Mouse (Mus musculus) spleen, adult 18-20 months (tissue): ENCODE results near the gene Plg.
A peak's percentile ranks its signal among the peaks of the same experiment; 100 is the strongest.

Experiments
- DNase-seq, 2 experiments: peaks; one replicate each; pipeline ENCODE4 v3.0.0; 2022; ENCODE audit warnings: mixed read lengths in 2 of 2

Gene Plg

GRCm38 (mm10) chr17:12387781-12388180, 9.4 kb downstream of the Plg start:
- no peak for DNase-seq

GRCm38 (mm10) chr17:12388239-12388638, 9.8 kb downstream of the Plg start:
- no peak for DNase-seq

GRCm38 (mm10) chr17:12396163-12396677, 17.8 kb downstream of the Plg start:
- no peak for DNase-seq

GRCm38 (mm10) chr17:12403420-12403819, 25.0 kb downstream of the Plg start:
- DNase-seq, result no peak

GRCm38 (mm10) chr17:12409346-12409944, 31.0 kb downstream of the Plg start:
- no peak for DNase-seq

GRCm38 (mm10) chr17:12412181-12412890, 33.9 kb downstream of the Plg start:
- no peak for DNase-seq

- DNase-seq, result no peak
These were observed 34.5 kb downstream of the Plg start for GRCm38 (mm10) chr17:12412891-12413237.

- no peak for DNase-seq
These were observed 36.8 kb downstream of the Plg start for GRCm38 (mm10) chr17:12415031-12415735.

- DNase-seq, result no peak
These were observed 37.3 kb downstream of the Plg start for GRCm38 (mm10) chr17:12415741-12416140.

GRCm38 (mm10) chr17:12416250-12416895, 38.0 kb downstream of the Plg start:
- peak; percentile 23 to 70 for DNase-seq

GRCm38 (mm10) chr17:12419491-12420079, 41.2 kb downstream of the Plg start:
- DNase-seq, result no peak

- peak in 1 of 2 experiments; percentile 6 for DNase-seq
These were observed 42.6 kb downstream of the Plg start for GRCm38 (mm10) chr17:12420886-12421574.

GRCm38 (mm10) chr17:12422143-12422542, 43.7 kb downstream of the Plg start:
- no peak for DNase-seq

GRCm38 (mm10) chr17:12427156-12427555, 48.7 kb downstream of the Plg start:
- no peak for DNase-seq

- DNase-seq, result no peak
These were observed 50.0 kb downstream of the Plg start for GRCm38 (mm10) chr17:12428369-12428768.

GRCm38 (mm10) chr17:12431707-12432106, 53.3 kb downstream of the Plg start:
- no peak for DNase-seq

- DNase-seq, result no peak
These were observed 59.4 kb downstream of the Plg start for GRCm38 (mm10) chr17:12437771-12438170.

- no peak for DNase-seq
These were observed 66.2 kb downstream of the Plg start for GRCm38 (mm10) chr17:12444561-12444960.

- DNase-seq, result no peak
These were observed 72.8 kb downstream of the Plg start for GRCm38 (mm10) chr17:12451234-12451633.

GRCm38 (mm10) chr17:12452862-12453531, 74.6 kb downstream of the Plg start:
- DNase-seq, result no peak

- no peak for DNase-seq
These were observed 75.3 kb downstream of the Plg start for GRCm38 (mm10) chr17:12453691-12454090.
